Mouse (Mus musculus) heart, embryonic 10.5 days (tissue): ENCODE measurements around the gene Slc44a1. TPM values are rescaled to one million over a fixed set of nuclear protein-coding genes. Genes with fewer than 3 reads are reported as not detected.

Experiments used
- DNase-seq: peaks from one replicate; pipeline ENCODE4 v3.0.0-alpha.2; 2017; ENCODE audit warnings: low spot score
- H3K27ac ChIP-seq: fragments of 300-500 bp; sonication (generic); 2 replicates; pipeline ENCODE4 v1.5.1; 2016; ENCODE audit warnings: mild to moderate bottlenecking
- H3K27me3 ChIP-seq: fragments of 300-500 bp; sonication (generic); 2 replicates; pipeline ENCODE4 v1.6.1; 2016; ENCODE audit warnings: mild to moderate bottlenecking; ENCODE audit not compliant: poor library complexity, insufficient read depth, severe bottlenecking
- H3K36me3 ChIP-seq: fragments of 300-500 bp; sonication (generic); 2 replicates; pipeline ENCODE4 v1.6.1; 2016; ENCODE audit warnings: mild to moderate bottlenecking, moderate library complexity
- H3K4me1 ChIP-seq: fragments of 300-500 bp; sonication (generic); 2 replicates; pipeline ENCODE4 v1.6.1; 2016; ENCODE audit warnings: mild to moderate bottlenecking
- H3K4me3 ChIP-seq: fragments of 300-500 bp; sonication (generic); 2 replicates; pipeline ENCODE4 v1.5.1; 2016; ENCODE audit warnings: mild to moderate bottlenecking, moderate library complexity
- H3K9me3 ChIP-seq: fragments of 300-500 bp; sonication (generic); 2 replicates; pipeline ENCODE4 v1.6.1; 2016; ENCODE audit warnings: mild to moderate bottlenecking, moderate library complexity
- WGBS: fragments of 180-500 bp; shearing (Covaris S2); methylation state at CpG from one replicate; pipeline ENCODE4 v1.1.7; 2016; 5-methylcytosine and 5-hydroxymethylcytosine counted together
- polyA plus RNA-seq: library from polyadenylated mRNA; unstranded; fragments of >200 nt; fragmentation: Nextera tagmentation; extraction: Ambion mirVana; gene quantifications from 2 replicates; pipeline ENCODE4 v1.2.1, GENCODE M21; 2016

Gene Slc44a1
- polyA plus RNA-seq, 1 experiment from 2014 or later = 15.9 TPM

DNA sequence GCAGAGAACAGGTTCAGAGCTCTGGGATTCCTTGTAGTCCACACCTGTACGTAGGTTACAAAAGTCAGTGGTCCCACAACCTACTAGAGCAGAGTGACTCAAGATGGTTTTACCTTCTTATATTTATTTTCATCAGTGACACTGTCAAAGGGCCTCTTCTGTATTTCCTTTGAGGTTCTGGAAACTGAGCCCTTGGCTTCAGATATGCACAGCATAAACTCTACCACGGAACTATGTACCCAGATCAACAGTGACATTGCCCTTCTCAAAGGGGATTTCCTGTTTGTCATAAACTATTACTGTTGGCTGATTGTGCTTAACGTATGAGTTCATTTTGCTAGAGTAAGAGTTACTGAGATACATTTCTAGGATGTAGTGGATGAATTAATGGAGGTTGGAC lies 18.3 kb downstream of the Slc44a1 start:
- DNase-seq = no peak
- H3K9me3 ChIP-seq = no peaks in the 10 kb centered on the region
- no peaks in the 10 kb centered on the region for H3K36me3 ChIP-seq
- H3K4me1 ChIP-seq = peaks cover 13% of the 10 kb centered on the region
- WGBS = 85% methylated on average over 3 of the region's 3 CpGs
- H3K4me3 ChIP-seq = no peak overlapping the region
- no peaks in the 10 kb centered on the region for H3K27me3 ChIP-seq
- H3K27ac ChIP-seq = no peak overlapping the region

DNA sequence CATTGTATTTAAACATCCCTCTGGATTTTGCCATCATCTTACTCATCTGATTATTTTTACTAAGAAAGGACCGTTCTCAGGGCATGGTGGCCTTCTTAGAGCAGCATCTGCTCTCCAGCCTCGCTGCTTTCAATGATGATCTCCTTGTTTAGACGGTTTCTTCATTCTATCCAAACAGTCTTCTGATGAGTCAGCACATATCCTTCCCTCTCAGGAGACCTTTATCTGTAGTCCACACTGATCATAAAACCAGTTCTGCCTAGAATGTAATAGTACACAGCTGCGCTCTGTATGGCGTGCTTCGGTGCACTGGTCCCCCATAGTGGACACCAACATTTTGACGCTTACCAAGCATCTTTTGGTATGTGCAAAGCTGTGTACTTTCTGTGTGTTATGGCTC lies 19.5 kb downstream of the Slc44a1 start:
- Histone ChIP-seq H3K4me3 (no peak overlapping the region), H3K36me3 (no peaks in the 10 kb centered on the region), H3K4me1 (peaks cover 11% of the 10 kb centered on the region), H3K27me3 (no peaks in the 10 kb centered on the region), H3K9me3 (no peaks in the 10 kb centered on the region), H3K27ac (no peak overlapping the region)
- WGBS = 87% methylated on average over 7 of the region's 7 CpGs
- no peak for DNase-seq

DNA sequence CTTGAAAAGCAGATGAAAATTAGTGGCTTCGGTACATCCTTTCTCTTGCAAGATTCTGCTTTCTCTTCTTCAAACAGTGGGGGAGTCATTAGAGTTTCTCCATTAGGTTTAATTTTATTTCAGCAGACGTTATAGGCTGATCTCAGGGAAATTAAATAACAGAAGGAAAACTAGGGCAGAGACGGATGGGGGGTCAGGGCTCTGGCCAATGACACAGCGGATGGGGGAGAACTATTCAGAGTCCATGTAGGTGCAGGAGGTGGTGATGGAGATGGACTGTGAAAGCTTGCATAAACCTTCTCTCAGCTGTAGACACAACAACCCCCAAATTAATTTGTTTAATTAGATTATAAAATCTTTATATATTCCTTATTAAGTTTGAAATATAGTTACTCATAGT lies 20.8 kb downstream of the Slc44a1 start:
- WGBS = 88% methylated on average over 4 of the region's 4 CpGs

DNA sequence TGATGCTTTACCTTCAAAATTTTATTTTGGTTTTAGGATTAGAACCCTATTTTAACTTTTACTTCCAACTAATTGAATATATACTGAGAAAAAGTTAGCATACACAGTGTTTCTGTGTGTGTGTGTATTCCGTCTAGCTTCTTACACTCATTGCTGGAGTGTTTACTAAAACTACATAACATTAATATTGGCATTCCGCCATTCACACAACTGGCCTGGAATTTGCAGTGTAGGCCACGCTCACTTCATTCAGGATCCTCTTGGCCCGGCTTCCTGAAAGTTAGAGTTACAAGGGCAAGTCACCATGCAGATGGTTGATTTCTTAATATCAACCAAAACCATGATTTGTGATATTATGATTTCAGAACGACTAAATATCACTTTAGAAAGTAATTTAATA lies 21.9 kb downstream of the Slc44a1 start:
- peaks cover 11% of the 10 kb centered on the region for H3K4me1 ChIP-seq
- H3K27me3 ChIP-seq = no peaks in the 10 kb centered on the region
- H3K27ac ChIP-seq = no peak overlapping the region
- no peaks in the 10 kb centered on the region for H3K36me3 ChIP-seq
- H3K9me3 ChIP-seq = no peaks in the 10 kb centered on the region
- H3K4me3 ChIP-seq = no peak overlapping the region
- DNase-seq = no peak
- WGBS = 84% methylated on average over 5 of the region's 5 CpGs

More for the DNA sequence above, 20.8 kb downstream of the Slc44a1 start:
- Histone ChIP-seq H3K4me1 (peaks cover 11% of the 10 kb centered on the region), H3K4me3 (no peak overlapping the region), H3K36me3 (no peaks in the 10 kb centered on the region), H3K9me3 (no peaks in the 10 kb centered on the region), H3K27me3 (no peaks in the 10 kb centered on the region), H3K27ac (no peak overlapping the region)
- no peak for DNase-seq

DNA sequence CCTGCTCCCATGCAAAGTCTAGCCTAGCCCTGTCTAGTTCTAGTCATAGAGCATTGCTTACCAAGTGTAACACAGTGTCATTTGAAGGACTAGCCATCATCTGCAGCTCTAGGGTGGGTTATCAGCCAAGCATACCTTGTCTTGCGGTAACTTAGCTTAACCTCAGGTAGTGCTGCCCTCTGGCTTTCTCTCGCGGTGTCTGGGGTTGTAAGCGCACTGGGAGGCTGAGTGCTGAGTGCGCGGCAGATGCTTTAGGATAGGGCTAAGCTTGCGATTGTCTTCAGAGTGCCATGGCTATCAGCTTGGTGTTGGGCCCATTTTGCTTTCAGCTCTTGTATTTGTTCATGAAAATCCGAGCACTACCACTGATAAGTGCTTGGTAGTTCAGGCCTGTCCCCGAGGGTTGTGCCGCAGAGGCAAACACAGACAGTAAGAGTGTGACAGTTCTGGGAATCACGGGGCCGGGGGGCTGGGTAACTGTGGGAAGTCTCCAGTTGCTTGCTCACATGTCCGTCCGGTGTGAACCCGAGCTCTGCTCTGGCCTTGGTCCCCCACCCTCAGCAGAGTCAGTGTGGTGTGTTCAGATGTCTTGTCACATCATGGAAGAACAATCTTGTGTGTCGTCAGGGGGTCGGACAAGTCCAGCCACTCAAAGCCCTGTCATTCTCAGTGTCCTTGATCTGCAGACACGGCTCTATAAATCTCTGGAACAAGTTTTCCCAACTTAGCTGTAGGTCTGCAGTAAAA lies 22.5 kb downstream of the Slc44a1 start:
- H3K4me3 ChIP-seq = no peak overlapping the region
- no peaks in the 10 kb centered on the region for H3K36me3 ChIP-seq
- 65% methylated on average over 18 of the region's 18 CpGs for WGBS
- H3K27ac ChIP-seq = 0 out of 2 replicates have a peak overlapping the region, but pooled peaks have one; percentile 26
- H3K9me3 ChIP-seq = no peaks in the 10 kb centered on the region
- H3K27me3 ChIP-seq = no peaks in the 10 kb centered on the region
- peaks cover 11% of the 10 kb centered on the region for H3K4me1 ChIP-seq
- peak; percentile 75 for DNase-seq

DNA sequence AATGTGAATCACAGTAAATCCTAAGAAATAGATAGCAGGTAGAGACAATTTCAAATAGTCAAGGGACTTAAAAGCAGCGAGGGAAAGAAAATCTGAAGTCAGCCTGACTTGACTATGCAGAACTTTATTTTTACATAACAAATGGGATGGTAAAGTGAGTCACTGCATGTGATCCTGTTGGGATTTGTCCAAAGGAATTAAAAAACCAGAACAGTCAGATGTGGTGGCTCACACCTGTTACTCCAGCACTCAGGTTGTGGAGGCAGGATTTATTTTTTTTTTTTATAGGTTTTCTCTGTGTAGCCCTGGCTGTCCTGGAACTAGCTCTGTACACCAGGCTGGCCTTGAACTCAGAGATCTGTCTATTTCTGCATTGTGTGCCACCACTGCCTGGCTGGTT lies 25.7 kb downstream of the Slc44a1 start:
- WGBS = 75% methylated on average over 1 of the region's 1 CpGs
- no peak for DNase-seq
- H3K27me3 ChIP-seq = no peaks in the 10 kb centered on the region

DNA sequence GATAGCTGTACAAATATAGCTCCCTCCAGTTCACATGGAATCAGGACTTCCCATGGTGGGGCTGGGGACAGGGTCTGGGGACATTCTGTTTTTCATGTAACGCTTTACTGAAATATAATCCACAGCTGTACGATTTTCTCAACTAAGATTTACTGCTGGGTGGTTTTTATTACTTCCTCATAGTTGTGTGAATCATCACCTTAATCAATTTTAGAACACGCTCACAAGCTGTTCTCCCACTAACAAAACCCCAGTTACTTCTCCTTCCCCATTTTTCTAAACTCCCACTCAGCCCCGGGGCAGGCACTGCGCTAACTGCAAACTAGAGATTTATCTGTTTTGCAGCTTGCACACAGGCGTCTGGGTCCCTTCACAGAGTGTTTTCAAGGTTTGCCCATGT lies 28.8 kb downstream of the Slc44a1 start:
- Histone ChIP-seq H3K36me3 (no peaks in the 10 kb centered on the region), H3K27ac (no peak overlapping the region), H3K27me3 (no peaks in the 10 kb centered on the region), H3K9me3 (no peaks in the 10 kb centered on the region), H3K4me1 (peaks cover 5% of the 10 kb centered on the region; the same call in 1 of the 2 replicates), H3K4me3 (no peak overlapping the region)
- WGBS = 80% methylated on average over 6 of the region's 6 CpGs
- DNase-seq = no peak

More for the DNA sequence above, 25.7 kb downstream of the Slc44a1 start:
- Histone ChIP-seq H3K9me3 (no peaks in the 10 kb centered on the region), H3K36me3 (no peaks in the 10 kb centered on the region), H3K27ac (no peak overlapping the region), H3K4me3 (no peak overlapping the region), H3K4me1 (peaks cover 15% of the 10 kb centered on the region)

DNA sequence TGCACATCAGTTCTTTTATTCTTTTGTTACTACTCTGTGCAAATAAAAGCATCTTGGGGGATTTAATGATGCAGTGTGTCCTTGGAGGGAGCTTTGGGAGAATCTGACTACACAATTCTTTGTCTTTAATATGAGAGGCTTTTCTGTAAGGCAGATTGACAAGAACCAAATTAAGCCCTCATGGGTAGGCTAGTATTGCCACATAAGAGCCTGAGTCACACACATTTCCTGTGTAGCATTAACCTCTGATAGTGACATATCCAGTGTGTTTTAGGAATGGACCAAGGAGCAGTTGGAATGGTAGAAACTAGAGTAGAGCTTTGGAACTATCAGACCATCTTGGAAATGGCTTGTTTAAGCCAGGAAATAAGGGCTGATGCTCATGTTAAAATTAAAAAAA lies 33.9 kb downstream of the Slc44a1 start:
- Histone ChIP-seq H3K36me3 (no peaks in the 10 kb centered on the region), H3K27me3 (no peaks in the 10 kb centered on the region), H3K4me3 (no peak overlapping the region), H3K9me3 (no peaks in the 10 kb centered on the region), H3K27ac (no peak overlapping the region), H3K4me1 (peaks cover 16% of the 10 kb centered on the region)
- DNase-seq = no peak

DNA sequence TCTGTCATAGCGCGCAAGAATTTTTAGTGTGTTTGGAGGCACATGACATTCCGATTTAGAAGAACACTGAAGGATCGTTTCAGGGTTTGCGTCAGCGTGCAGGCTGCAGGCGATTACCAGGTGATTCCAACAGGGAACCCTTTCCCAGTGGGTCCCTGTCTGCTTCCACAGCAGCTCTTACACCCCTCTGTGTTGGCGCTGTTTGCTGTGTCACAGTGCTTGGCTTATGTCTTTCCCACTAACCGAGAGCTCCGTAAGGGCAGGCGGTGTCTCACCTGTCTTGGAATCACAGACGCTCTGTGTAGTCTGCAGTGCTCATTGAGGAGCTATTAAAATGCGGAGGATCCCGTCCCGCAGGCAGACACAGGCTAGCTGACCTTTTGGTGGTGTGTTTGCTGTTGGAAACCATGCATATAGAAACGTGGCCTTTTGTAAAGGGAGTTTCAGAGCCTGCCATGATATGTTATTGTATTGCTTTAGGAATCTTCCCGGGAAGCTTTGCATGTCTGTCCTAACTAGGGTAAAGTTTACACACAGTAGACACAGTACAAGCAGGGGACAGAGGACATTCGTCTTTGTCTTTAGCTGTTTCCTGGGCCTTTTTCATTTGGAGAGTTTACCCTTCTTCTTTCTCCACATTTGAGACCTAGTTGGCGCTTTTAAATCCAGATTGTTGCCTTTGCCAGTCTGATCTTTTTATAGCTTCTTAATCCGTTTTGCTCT lies 35.2 kb downstream of the Slc44a1 start:
- H3K27ac ChIP-seq = no peak overlapping the region
- WGBS = 83% methylated on average over 20 of the region's 20 CpGs
- no peaks in the 10 kb centered on the region for H3K36me3 ChIP-seq
- no peaks in the 10 kb centered on the region for H3K9me3 ChIP-seq
- no peak for DNase-seq
- H3K4me3 ChIP-seq = no peak overlapping the region
- H3K27me3 ChIP-seq = no peaks in the 10 kb centered on the region
- H3K4me1 ChIP-seq = peaks cover 16% of the 10 kb centered on the region

DNA sequence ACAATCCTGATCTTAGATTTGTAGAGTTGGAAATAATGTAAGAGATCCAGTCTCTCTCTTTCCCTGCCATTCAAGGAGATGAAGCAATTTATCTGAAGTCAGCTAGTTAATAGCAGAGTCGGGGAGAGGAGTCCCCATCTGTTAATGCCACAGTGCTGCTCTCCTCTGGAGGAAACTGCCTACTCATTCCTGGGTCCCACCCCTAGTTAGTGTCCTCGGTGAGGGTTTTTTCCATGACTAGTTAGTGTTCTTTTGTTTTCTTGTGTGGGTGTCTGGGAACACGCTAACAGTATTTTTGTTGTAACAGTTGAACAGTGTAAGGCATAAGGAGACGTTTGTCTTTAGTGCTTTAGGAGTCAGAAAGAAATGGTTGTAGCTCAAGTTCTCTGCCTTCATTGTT lies 38.4 kb downstream of the Slc44a1 start:
- 76% methylated on average over 4 of the region's 4 CpGs for WGBS
- Histone ChIP-seq H3K4me3 (no peak overlapping the region), H3K36me3 (no peaks in the 10 kb centered on the region), H3K27me3 (no peaks in the 10 kb centered on the region), H3K27ac (no peak overlapping the region), H3K9me3 (no peaks in the 10 kb centered on the region), H3K4me1 (peaks cover 11% of the 10 kb centered on the region)
- no peak for DNase-seq

DNA sequence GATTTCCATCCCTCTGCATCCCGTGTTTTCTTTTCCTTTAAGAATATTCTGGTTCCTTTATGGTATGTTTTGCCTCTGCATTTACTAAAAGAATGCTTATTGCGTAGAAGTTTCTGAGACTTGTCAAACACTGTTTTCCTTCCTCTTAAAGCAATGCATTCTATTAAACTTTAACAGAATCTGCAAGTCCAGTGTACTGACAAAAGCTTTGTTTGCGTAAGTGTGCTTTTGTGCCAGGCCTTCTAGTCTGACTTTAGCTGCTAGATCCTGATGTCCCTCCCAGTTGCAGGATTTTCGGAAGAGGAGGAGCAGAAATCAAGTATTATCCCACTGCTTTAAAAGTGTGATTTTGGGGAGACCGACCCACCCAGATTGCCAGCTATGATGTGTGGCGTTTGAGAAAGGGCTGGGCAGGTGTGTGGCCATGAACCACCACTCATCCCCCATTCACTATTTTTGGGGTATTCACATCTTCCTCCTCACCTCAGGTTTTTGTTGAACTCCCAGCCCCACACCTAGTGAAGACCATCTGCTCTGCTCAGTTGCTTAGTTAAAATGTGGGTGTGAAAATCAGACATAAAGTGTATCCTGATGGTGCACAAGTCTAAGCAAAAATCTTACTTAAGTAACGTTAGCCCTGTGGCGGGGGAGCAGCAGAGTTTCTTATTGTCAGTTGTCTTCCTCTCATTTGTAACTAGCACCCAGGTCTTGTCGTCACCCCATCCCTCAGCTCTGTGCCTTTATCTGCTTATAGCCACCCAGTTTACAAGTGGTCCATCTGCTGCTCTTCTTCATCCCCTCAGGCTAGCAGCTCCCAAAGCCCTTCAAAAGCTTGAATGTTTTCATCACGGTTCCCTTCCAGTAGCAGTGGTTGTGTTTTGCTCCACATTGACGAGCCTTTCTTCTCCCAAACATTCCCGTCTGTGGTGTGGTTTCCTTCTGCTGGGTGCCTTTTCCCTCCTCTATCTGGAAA lies 47.3 kb downstream of the Slc44a1 start:
- no peak overlapping the region for H3K4me3 ChIP-seq
- peaks cover 21% of the 10 kb centered on the region; the same call in 1 of the 2 replicates for H3K4me1 ChIP-seq
- no peaks in the 10 kb centered on the region for H3K9me3 ChIP-seq
- WGBS = 62% methylated on average over 12 of the region's 12 CpGs
- H3K27ac ChIP-seq = no peak overlapping the region
- H3K27me3 ChIP-seq = no peaks in the 10 kb centered on the region
- H3K36me3 ChIP-seq = no peaks in the 10 kb centered on the region
- no peak for DNase-seq

DNA sequence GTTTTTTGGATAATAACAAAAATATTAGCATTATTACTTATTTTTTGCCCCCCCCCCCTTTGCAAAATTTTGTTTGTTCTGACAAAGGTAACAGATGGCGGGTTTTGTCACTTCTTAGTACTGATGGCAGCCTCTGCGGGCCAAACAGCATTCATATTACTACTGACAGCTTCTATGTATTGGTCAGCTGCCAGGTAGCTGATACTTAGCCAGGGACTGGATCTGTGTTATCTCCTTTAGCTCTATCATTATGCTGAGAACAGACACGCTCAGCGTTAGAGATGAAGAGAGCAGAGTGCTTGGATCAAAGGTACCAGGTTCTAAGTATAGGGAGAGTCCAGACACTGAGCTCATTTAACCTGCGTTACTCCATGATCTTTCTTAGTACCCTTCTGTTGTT lies 48.6 kb downstream of the Slc44a1 start:
- no peaks in the 10 kb centered on the region for H3K36me3 ChIP-seq
- WGBS = 57% methylated on average over 5 of the region's 5 CpGs
- H3K4me3 ChIP-seq = no peak overlapping the region
- H3K9me3 ChIP-seq = no peaks in the 10 kb centered on the region
- peaks cover 21% of the 10 kb centered on the region; the same call in 1 of the 2 replicates for H3K4me1 ChIP-seq
- no peak for DNase-seq
- H3K27me3 ChIP-seq = no peaks in the 10 kb centered on the region
- no peak overlapping the region for H3K27ac ChIP-seq
